Mouse (Mus musculus) kidney, adult 11 months (tissue): Measurements from ENCODE around the gene Tmem108.

Experiments used
- DNase-seq: peaks from one replicate; pipeline ENCODE4 v3.0.0; 2022

The Tmem108 gene

GRCm38 (mm10) chr9:103626156-103626555 is 135.5 kb downstream of the Tmem108 start:
- no peak for DNase-seq

- DNase-seq = peak; percentile 48
These were observed 137.0 kb downstream of the Tmem108 start for GRCm38 (mm10) chr9:103624649-103625048.

GRCm38 (mm10) chr9:103623560-103624316 is 137.9 kb downstream of the Tmem108 start:
- DNase-seq = peak; percentile 68

GRCm38 (mm10) chr9:103622988-103623387 is 138.6 kb downstream of the Tmem108 start:
- DNase-seq = no peak

GRCm38 (mm10) chr9:103621870-103622269 is 139.8 kb downstream of the Tmem108 start:
- DNase-seq = no peak

GRCm38 (mm10) chr9:103620517-103621212 is 141.0 kb downstream of the Tmem108 start:
- DNase-seq = no peak

- DNase-seq = no peak
These were observed 147.4 kb downstream of the Tmem108 start for GRCm38 (mm10) chr9:103614260-103614659.

- DNase-seq = no peak
These were observed 153.2 kb downstream of the Tmem108 start for GRCm38 (mm10) chr9:103608161-103609058.

- DNase-seq = no peak
These were observed 155.6 kb downstream of the Tmem108 start for GRCm38 (mm10) chr9:103606056-103606455.

GRCm38 (mm10) chr9:103603792-103604191 is 157.8 kb downstream of the Tmem108 start:
- no peak for DNase-seq

GRCm38 (mm10) chr9:103601878-103602277 is 159.8 kb downstream of the Tmem108 start:
- no peak for DNase-seq

- no peak for DNase-seq
These were observed 160.8 kb downstream of the Tmem108 start for GRCm38 (mm10) chr9:103600834-103601233.

GRCm38 (mm10) chr9:103599908-103600307 is 161.7 kb downstream of the Tmem108 start:
- DNase-seq = no peak

- DNase-seq = no peak
These were observed 163.8 kb downstream of the Tmem108 start for GRCm38 (mm10) chr9:103597861-103598260.

- DNase-seq = no peak
These were observed 166.3 kb downstream of the Tmem108 start for GRCm38 (mm10) chr9:103595190-103595837.

- no peak for DNase-seq
These were observed 167.0 kb downstream of the Tmem108 start for GRCm38 (mm10) chr9:103594423-103595189.

GRCm38 (mm10) chr9:103593079-103593478 is 168.6 kb downstream of the Tmem108 start:
- DNase-seq = no peak

GRCm38 (mm10) chr9:103591962-103592361 is 169.7 kb downstream of the Tmem108 start:
- DNase-seq = no peak

GRCm38 (mm10) chr9:103590801-103591200 is 170.8 kb downstream of the Tmem108 start:
- DNase-seq = no peak

- no peak for DNase-seq
These were observed 176.8 kb downstream of the Tmem108 start for GRCm38 (mm10) chr9:103584865-103585264.

- DNase-seq = no peak
These were observed 179.2 kb downstream of the Tmem108 start for GRCm38 (mm10) chr9:103582249-103582961.
